Mouse (Mus musculus) embryo, embryonic 9.5 days (tissue): ENCODE measurements around the gene Lingo1.

Experiments
- DNase-seq: peaks from one replicate; pipeline ENCODE4 v3.0.0-alpha.2; 2017; ENCODE audit errors: extremely low spot score

Gene Lingo1

GRCm38 (mm10) chr9:56678929-56679681, 117.2 kb downstream of the Lingo1 start:
- no peak for DNase-seq

- no peak for DNase-seq
Observed at GRCm38 (mm10) chr9:56675696-56676095, 120.6 kb downstream of the Lingo1 start.

- no peak for DNase-seq
Observed at GRCm38 (mm10) chr9:56669605-56670221, 126.6 kb downstream of the Lingo1 start.

- DNase-seq: no peak
Observed at GRCm38 (mm10) chr9:56664136-56664535, 132.1 kb downstream of the Lingo1 start.

GRCm38 (mm10) chr9:56662946-56663345, 133.3 kb downstream of the Lingo1 start:
- DNase-seq: no peak

- DNase-seq: no peak
Observed at GRCm38 (mm10) chr9:56662405-56662804, 133.9 kb downstream of the Lingo1 start.

GRCm38 (mm10) chr9:56661217-56661840, 134.9 kb downstream of the Lingo1 start:
- no peak for DNase-seq

- DNase-seq: no peak
Observed at GRCm38 (mm10) chr9:56658580-56658979, 137.7 kb downstream of the Lingo1 start.

GRCm38 (mm10) chr9:56657996-56658398, 138.3 kb downstream of the Lingo1 start:
- DNase-seq: no peak

GRCm38 (mm10) chr9:56656766-56657542, 139.3 kb downstream of the Lingo1 start:
- no peak for DNase-seq

- no peak for DNase-seq
Observed at GRCm38 (mm10) chr9:56655167-56655566, 141.1 kb downstream of the Lingo1 start.

GRCm38 (mm10) chr9:56652551-56652950, 143.7 kb downstream of the Lingo1 start:
- DNase-seq: no peak

- no peak for DNase-seq
Observed at GRCm38 (mm10) chr9:56651586-56651985, 144.7 kb downstream of the Lingo1 start.

GRCm38 (mm10) chr9:56646227-56647025, 149.8 kb downstream of the Lingo1 start:
- DNase-seq: no peak

- DNase-seq: no peak
Observed at GRCm38 (mm10) chr9:56643474-56643873, 152.8 kb downstream of the Lingo1 start.

GRCm38 (mm10) chr9:56638226-56638905, 157.9 kb downstream of the Lingo1 start:
- DNase-seq: peak; percentile 55

GRCm38 (mm10) chr9:56637403-56637857, 158.8 kb downstream of the Lingo1 start:
- DNase-seq: no peak

GRCm38 (mm10) chr9:56636766-56637402, 159.4 kb downstream of the Lingo1 start:
- no peak for DNase-seq

GRCm38 (mm10) chr9:56636214-56636613, 160.1 kb downstream of the Lingo1 start:
- DNase-seq: peak; percentile 90

- DNase-seq: peak; percentile 79
Observed at GRCm38 (mm10) chr9:56635498-56636121, 160.7 kb downstream of the Lingo1 start.
